Mouse (Mus musculus): ENCODE results near the gene Eif2ak4.

GRCm38 (mm10) chr2:118485415-118485814, 97.0 kb downstream of the Eif2ak4 start:
- TF ChIP-seq CTCF (IDR thresholded peaks at IDR 0.05): no peak
- no peak for TF ChIP-seq EP300 (IDR thresholded peaks at IDR 0.05; ENCODE audit: insufficient read depth, low read depth, low read length)
- no peak for TF ChIP-seq POLR2A (IDR thresholded peaks at IDR 0.05; ENCODE audit: insufficient read depth, low read depth, low read length)

All from heart, adult 2 months (tissue).